Mouse (Mus musculus) adrenal gland, postnatal 25 days (tissue): ENCODE measurements at regions not wholly inside any gene's neighbourhood (a gene's known extent, or its start where the extent isn't known, plus 50 kb on each side); places are given as distances from the start of the nearest gene placed in this dataset.
A peak's percentile ranks its signal among the peaks of the same experiment; 100 is the strongest.

Experiments used
- DNase-seq: peaks from one replicate; pipeline ENCODE4 v3.0.0; 2021; ENCODE audit warnings: mixed read lengths

GRCm38 (mm10) chr8:64421502-64422199 lies 215.6 kb upstream of the Tll1 start:
- DNase-seq, result no peak

DNA sequence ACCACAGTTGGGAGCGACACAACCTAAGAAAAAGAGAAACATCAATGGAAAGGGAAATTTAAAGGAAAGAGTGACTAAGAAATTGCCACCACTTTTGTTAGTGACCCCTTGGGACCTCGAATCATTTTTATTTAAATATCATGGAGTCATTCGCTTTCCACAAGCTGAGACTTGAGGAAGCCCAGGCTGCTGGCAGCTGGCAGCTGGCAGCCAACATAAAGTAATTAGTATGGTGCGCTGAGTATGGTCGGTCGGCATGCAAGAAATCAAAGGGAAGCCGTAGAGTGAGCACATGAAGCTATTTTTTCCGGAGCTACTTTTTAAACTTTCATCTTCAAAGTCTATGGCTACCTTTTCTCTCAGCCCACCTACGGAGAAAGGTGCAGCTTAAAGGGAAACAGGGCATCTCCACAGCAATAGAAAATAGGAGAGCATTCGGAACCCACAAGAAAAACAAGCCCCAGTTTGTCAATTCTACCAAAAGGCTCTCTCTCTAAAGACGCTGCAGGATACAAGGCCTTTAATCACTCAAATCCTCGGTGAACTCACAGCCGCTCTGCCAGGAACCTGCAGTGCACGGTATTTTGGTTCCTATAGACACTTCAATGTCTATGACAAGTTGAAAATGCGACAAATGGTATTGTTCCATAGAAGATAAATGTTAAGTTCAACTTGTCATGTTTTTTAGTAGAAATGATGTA lies 206.6 kb upstream of the Tll1 start:
- DNase-seq, result no peak

GRCm38 (mm10) chr8:64406775-64407490 lies 200.9 kb upstream of the Tll1 start:
- no peak for DNase-seq

GRCm38 (mm10) chr8:64399554-64399953 lies 193.5 kb upstream of the Tll1 start:
- no peak for DNase-seq

GRCm38 (mm10) chr8:64397876-64398275 lies 191.8 kb upstream of the Tll1 start:
- no peak for DNase-seq

GRCm38 (mm10) chr8:64395816-64396215 lies 189.7 kb upstream of the Tll1 start:
- peak; percentile 3 for DNase-seq

DNA sequence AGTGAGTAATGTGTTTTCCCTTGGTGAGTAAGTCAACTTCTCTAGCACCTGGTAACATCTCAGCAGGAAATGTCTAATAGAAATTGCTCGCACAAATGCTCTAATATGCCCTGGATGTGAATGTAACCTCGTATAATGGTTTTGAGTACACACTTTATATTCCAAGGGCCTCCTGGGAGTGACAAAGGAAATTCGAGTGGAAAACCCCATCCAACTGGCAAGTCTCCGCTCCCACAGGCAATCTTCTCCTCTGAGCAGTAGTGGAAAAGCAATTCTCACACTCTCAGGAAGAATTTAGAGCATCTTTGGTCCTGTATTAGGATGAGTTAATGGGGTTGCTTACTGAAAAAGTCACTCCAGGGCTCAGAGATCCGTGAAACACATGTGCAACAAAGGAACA lies 183.4 kb upstream of the Tll1 start:
- no peak for DNase-seq

- no peak for DNase-seq
Observed at GRCm38 (mm10) chr8:64388299-64388698, 182.2 kb upstream of the Tll1 start.

GRCm38 (mm10) chr8:64379732-64380349 lies 173.8 kb upstream of the Tll1 start:
- DNase-seq, result no peak

DNA sequence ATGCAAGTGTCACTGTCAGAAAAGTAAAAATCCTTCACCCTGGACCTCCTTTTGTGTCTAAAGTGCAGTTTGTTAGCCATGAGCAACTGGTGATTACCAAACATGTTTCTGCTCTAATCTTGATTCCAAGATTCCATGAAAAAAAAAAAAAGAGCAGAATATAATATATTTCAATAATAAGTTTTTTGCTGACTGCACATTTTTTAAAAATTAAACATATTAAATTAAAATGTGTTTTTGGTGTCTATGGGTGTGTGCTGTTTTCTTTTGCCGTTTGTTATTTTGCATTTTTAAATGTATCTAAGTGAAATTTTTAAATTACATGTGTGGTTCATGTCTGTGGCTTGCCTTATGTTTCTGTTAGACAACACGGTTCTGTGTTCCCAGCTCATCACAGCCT lies 171.8 kb upstream of the Tll1 start:
- DNase-seq, result no peak

GRCm38 (mm10) chr8:64375509-64375908 lies 169.4 kb upstream of the Tll1 start:
- DNase-seq, result no peak

DNA sequence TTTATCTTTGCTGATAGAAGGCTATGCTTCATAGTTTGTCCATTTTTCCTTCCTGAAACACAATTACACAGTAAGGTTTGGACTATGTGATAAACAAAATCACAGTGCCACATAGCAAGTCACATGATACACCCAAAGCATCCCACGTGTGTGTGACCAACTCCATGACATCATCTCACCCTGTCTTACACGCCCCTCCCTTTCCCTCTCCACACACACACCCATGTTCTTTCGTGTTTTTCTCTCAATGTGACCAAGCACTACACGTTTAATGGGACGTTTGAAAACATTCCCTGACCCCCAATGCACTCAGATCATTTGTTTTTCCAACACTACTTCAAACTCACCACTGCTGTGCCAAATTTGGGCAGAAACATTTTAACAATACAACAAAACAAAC lies 168.9 kb upstream of the Tll1 start:
- no peak for DNase-seq

DNA sequence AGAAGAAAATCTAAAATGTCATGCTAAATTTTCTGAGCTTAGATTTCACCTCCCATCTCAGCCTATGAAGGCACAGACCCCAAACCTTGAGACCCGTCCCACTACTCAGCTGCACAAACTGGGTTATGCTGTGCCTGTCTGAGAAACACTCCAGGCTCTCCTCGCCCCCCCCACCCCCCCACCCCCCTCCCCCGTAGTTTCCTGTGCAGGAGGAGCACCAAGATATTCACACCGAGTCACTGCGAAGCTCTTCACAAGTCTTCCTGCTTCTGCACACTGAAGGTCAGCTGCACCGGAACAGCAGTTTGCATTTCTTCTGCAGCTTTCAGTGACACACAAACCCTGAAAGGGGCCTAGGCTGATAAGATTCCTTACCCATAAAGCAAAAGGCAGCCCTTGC lies 163.9 kb upstream of the Tll1 start:
- DNase-seq, result no peak

DNA sequence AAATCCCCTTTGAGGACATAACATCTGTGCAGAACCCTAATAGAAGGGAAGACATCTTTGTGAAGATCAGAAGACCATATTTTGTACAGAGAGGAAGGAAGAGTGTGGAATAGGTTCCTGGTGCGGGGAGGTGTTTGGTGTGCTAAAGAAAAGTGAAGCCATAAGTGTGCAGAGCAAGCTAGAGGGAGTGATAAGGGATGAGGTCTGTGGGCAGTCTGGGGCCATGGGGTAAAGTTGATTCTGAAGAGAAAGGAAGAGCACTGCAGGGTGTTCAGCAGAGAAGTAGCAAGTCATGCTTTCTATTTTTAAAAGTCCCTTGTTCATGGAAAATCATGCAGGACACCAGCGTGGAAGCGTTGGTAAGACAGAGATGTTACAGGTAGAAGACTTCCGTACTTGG lies 161.8 kb upstream of the Tll1 start:
- DNase-seq, result no peak

DNA sequence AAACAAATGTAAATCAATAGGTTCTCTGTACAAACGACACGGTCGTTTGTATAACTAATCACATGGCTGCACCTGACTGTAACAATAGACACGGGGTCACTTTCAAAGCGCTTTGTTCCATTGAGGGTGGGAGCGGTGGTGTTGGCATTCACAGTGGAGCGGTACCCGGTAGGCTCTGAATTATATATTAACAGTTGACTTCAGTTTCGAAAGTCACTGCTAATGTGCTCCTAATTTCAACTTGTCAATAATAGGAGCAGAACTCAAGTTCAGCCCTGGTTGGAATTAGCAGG lies 160.8 kb upstream of the Tll1 start:
- no peak for DNase-seq

- no peak for DNase-seq
Observed at GRCm38 (mm10) chr8:64366226-64366973, 160.3 kb upstream of the Tll1 start.

- DNase-seq, result no peak
Observed at GRCm38 (mm10) chr8:64357092-64357491, 151.0 kb upstream of the Tll1 start.

DNA sequence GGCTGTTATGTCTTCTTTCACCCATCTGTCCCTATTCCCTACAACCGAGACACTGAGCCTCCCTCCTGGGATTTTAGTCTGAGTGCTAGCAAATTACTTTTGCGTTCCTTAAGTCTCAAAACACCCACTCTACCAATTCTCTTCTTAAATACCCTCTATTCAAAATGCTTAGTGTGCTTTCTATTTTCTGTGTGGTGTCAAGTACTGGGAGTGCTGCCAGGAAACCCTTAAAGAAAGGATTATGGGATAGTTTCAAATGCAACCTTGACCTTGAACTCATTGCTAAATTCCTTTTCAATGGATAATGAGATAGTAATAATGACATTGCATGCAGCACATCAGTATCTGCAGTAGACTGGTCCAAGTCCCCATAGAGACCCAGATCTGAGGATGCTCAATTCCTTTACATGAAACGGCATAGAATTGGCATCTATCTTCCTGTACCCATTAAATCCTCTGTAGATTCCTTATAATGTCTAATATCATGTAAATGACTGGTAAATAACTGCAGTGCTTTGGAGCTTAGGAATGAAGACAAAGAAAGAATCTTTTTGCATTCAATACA lies 142.1 kb upstream of the Tll1 start:
- DNase-seq, result no peak

DNA sequence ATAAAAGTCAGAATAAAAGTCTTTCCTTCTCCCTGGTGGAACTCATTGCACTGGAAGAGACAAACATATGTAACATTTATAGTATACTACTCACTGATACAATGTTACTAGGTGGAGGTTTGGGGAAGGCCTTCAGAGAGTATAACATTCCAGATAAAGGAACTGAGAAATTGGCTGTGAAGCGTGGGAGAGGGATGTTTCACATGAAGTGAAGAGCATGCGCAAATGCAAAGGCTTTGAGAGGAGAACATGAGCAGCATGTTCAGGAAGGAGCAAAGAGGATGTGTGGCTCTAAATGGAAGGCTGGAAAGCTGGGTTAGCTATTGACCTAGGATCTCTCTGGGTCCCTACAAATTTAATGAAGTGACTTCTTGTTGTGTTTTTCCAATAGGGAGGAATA lies 141.4 kb upstream of the Tll1 start:
- no peak for DNase-seq

- no peak for DNase-seq
Observed at GRCm38 (mm10) chr8:64346428-64346827, 140.4 kb upstream of the Tll1 start.

DNA sequence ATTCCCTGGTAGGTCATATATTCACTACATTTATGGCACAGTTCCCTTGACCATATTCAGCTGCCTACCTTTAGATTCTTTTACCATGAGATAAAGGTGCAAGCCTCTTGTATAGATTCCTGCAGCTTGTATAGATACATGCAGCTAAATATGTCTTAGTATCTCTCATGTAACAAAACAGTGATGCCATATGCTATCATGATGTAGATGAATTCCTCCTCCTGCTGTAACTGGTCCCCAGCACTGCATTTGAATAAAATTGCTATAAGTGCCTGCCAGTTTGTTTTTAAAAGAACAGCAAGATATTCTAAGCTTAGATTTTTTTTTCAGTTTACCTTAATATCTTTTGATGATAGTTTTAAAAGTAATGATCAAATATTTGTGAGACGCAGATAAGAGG lies 138.9 kb upstream of the Tll1 start:
- DNase-seq, result no peak

DNA sequence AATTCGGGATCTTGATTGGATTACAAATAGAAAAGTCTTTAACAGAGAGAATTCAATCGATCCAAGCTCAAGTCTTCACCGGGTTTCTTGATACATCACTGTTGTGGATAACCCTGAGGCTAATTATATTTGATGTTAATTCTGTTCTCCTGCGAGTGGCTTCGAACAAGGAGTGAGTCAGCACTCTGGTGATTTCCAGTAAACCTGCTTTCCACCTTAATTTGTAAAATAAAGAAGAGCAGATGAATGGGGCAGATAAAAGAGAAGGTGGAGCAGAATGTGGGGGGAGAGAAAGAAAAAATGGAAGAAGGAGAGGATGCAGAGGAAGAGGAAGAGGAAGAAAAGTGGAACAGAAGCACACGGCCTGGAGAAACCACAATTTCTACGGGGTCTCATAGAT lies 137.5 kb upstream of the Tll1 start:
- no peak for DNase-seq
